Mouse (Mus musculus) heart, embryonic 10.5 days (tissue): ENCODE measurements around the gene Fzd7. TPM values are rescaled to one million over a fixed set of nuclear protein-coding genes. Genes with fewer than 3 reads are reported as not detected.
A peak's percentile ranks its signal among the peaks of the same experiment; 100 is the strongest.

Experiments used
- DNase-seq: peaks from one replicate; pipeline ENCODE4 v3.0.0-alpha.2; 2017; ENCODE audit warnings: low spot score
- H3K27ac ChIP-seq: fragments of 300-500 bp; sonication (generic); 2 replicates; pipeline ENCODE4 v1.5.1; 2016; ENCODE audit warnings: mild to moderate bottlenecking
- H3K27me3 ChIP-seq: fragments of 300-500 bp; sonication (generic); 2 replicates; pipeline ENCODE4 v1.6.1; 2016; ENCODE audit warnings: mild to moderate bottlenecking; ENCODE audit not compliant: poor library complexity, insufficient read depth, severe bottlenecking
- H3K36me3 ChIP-seq: fragments of 300-500 bp; sonication (generic); 2 replicates; pipeline ENCODE4 v1.6.1; 2016; ENCODE audit warnings: mild to moderate bottlenecking, moderate library complexity
- H3K4me1 ChIP-seq: fragments of 300-500 bp; sonication (generic); 2 replicates; pipeline ENCODE4 v1.6.1; 2016; ENCODE audit warnings: mild to moderate bottlenecking
- H3K4me3 ChIP-seq: fragments of 300-500 bp; sonication (generic); 2 replicates; pipeline ENCODE4 v1.5.1; 2016; ENCODE audit warnings: mild to moderate bottlenecking, moderate library complexity
- H3K9me3 ChIP-seq: fragments of 300-500 bp; sonication (generic); 2 replicates; pipeline ENCODE4 v1.6.1; 2016; ENCODE audit warnings: mild to moderate bottlenecking, moderate library complexity
- WGBS: fragments of 180-500 bp; shearing (Covaris S2); methylation state at CpG from one replicate; pipeline ENCODE4 v1.1.7; 2016; 5-methylcytosine and 5-hydroxymethylcytosine counted together
- polyA plus RNA-seq: library from polyadenylated mRNA; unstranded; fragments of >200 nt; fragmentation: Nextera tagmentation; extraction: Ambion mirVana; gene quantifications from 2 replicates; pipeline ENCODE4 v1.2.1, GENCODE M21; 2016

Fzd7 gene
- polyA plus RNA-seq, 1 experiment from 2014 or later: 13.0 TPM

- Histone ChIP-seq H3K4me3 (peak within 1 kb of the TSS; percentile 58), H3K36me3 (no peaks in the 10 kb centered on the region), H3K27ac (peak within 1 kb of the TSS; percentile 86), H3K27me3 (peaks cover 10% of the 10 kb centered on the region; the same call in 1 of the 2 replicates), H3K9me3 (no peaks in the 10 kb centered on the region), H3K4me1 (peaks cover 32% of the 10 kb centered on the region)
- 5% methylated on average over 25 of the region's 25 CpGs for WGBS
- DNase-seq: peak; percentile 78
Observed at GRCm38 (mm10) chr1:59516026-59516917, 34.0 kb downstream of the Fzd7 start, which contains the start of gene Gm973. Gene Gm973, plus strand, starts transcription at chr1:59516264.

- H3K27ac ChIP-seq: no peak overlapping the region
- no peak for DNase-seq
- peaks cover 35% of the 10 kb centered on the region for H3K4me1 ChIP-seq
- WGBS: 48% methylated on average over 11 of the region's 11 CpGs
- no peaks in the 10 kb centered on the region for H3K36me3 ChIP-seq
- H3K4me3 ChIP-seq: no peak overlapping the region
- H3K27me3 ChIP-seq: peaks cover 5% of the 10 kb centered on the region; the same call in 1 of the 2 replicates
- H3K9me3 ChIP-seq: no peaks in the 10 kb centered on the region
Observed at GRCm38 (mm10) chr1:59520226-59520837, 38.1 kb downstream of the Fzd7 start.

DNA sequence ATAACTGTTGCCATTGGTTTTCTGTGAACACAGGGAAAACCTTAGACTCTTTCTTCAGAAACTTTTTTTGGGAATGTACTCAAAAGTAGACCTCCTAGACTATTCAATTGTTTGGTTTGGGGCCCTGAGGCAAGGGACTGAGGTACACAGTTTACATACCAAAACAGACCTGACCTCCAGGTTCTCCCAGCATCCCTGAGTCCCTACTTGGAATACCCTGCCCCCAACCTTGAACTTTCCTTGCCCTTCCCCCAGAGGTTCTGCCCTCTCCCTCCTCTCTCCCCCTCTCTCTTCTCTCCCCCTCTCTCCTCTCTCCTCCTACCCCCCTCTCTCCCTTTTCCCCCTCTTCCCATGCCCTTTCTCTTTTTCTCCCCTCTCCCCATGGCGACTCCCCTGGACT, 40.2 kb downstream of the Fzd7 start:
- Histone ChIP-seq H3K27me3 (peaks cover 5% of the 10 kb centered on the region; the same call in 1 of the 2 replicates), H3K4me3 (no peak overlapping the region), H3K4me1 (peaks cover 19% of the 10 kb centered on the region), H3K27ac (no peak overlapping the region), H3K36me3 (no peaks in the 10 kb centered on the region), H3K9me3 (no peaks in the 10 kb centered on the region)
- no peak for DNase-seq
- 54% methylated on average over 1 of the region's 1 CpGs for WGBS

- no peaks in the 10 kb centered on the region for H3K9me3 ChIP-seq
- peaks cover 5% of the 10 kb centered on the region; the same call in 1 of the 2 replicates for H3K27me3 ChIP-seq
- 67% methylated on average over 5 of the region's 5 CpGs for WGBS
- H3K36me3 ChIP-seq: no peaks in the 10 kb centered on the region
- no peak for DNase-seq
- H3K4me1 ChIP-seq: peaks cover 19% of the 10 kb centered on the region
- H3K27ac ChIP-seq: no peak overlapping the region
- H3K4me3 ChIP-seq: no peak overlapping the region
Observed at GRCm38 (mm10) chr1:59523378-59523958, 41.2 kb downstream of the Fzd7 start.

- H3K4me3 ChIP-seq: no peak overlapping the region
- no peaks in the 10 kb centered on the region for H3K9me3 ChIP-seq
- 74% methylated on average over 2 of the region's 2 CpGs for WGBS
- peaks cover 5% of the 10 kb centered on the region; the same call in 1 of the 2 replicates for H3K27me3 ChIP-seq
- DNase-seq: no peak
- peaks cover 19% of the 10 kb centered on the region for H3K4me1 ChIP-seq
- no peaks in the 10 kb centered on the region for H3K36me3 ChIP-seq
- H3K27ac ChIP-seq: no peak overlapping the region
Observed at GRCm38 (mm10) chr1:59524071-59524470, 41.8 kb downstream of the Fzd7 start.

- no peak for DNase-seq
- Histone ChIP-seq H3K4me1 (peaks cover 15% of the 10 kb centered on the region), H3K4me3 (no peak overlapping the region), H3K9me3 (no peaks in the 10 kb centered on the region), H3K27ac (no peak overlapping the region), H3K27me3 (peaks cover 5% of the 10 kb centered on the region; the same call in 1 of the 2 replicates), H3K36me3 (no peaks in the 10 kb centered on the region)
- 63% methylated on average over 3 of the region's 3 CpGs for WGBS
Observed at GRCm38 (mm10) chr1:59524759-59525158, 42.5 kb downstream of the Fzd7 start.

DNA sequence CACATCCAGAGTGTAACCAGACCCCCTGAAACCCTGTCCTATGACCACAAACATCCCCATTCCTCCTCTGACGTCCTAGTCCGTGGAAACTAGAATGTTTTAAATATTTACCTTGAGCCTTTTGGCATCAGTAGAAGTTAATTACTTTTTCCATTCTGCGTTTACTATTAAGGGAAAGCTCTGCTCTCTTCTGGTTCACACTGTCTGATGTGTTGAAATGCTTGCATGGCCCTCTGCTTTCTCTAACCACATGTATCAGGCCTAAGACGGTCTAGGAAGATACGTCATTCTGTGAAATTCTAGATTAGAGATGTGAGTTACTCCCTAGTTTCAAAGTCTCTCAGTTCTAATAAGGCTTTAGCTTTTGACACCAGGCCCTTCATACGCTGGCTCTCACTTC, 45.0 kb downstream of the Fzd7 start:
- Histone ChIP-seq H3K27ac (no peak overlapping the region), H3K4me3 (no peak overlapping the region), H3K4me1 (peaks cover 3% of the 10 kb centered on the region; the same call in 1 of the 2 replicates), H3K36me3 (no peaks in the 10 kb centered on the region), H3K9me3 (no peaks in the 10 kb centered on the region), H3K27me3 (no peaks in the 10 kb centered on the region; the same call in 1 of the 2 replicates)
- WGBS: 79% methylated on average over 6 of the region's 6 CpGs
- DNase-seq: no peak

DNA sequence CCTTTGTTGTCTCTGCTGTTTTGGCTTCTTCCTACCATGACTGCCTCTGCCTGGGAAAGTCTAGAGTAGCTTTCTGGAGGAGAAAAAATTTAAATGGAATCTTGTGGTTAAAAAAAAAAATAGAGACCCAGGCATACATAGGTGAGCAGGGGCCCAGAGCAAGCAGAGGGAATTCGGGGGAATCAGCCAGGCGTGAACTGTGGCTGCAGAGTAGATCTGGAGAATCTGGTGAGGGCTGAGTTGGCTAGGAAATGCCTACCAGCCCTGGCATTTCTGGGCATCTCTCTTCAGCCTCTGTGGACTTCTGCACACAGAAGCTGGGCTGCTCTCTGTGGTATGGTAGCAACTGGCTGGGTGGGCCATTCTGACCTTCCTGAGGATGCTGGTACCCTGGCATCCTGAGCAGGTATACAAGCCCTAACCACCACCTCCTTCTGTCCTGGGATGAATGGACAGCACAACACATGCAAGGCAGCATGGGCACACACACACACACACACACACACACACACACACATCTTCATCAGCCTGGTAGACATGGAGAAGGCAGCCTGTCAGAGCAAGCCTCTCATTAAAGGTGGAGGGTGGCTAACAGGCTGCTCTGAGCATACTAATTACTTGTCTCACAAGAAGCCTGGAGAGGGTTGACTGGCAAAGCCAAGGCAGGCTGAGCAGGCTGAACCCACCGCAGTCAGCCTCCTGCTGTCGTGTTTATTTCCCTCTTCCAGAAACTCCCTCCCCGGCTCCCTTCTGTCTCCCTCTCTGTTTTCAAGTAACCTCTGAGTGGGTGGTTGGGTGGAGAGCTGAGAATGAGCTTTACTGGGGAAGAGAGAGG, 53.0 kb downstream of the Fzd7 start:
- no peak for DNase-seq
- Histone ChIP-seq H3K27me3 (0 out of 2 replicates have a peak, but pooled peaks cover 6% of the 10 kb centered on the region), H3K4me1 (no peaks in the 10 kb centered on the region), H3K4me3 (no peak overlapping the region), H3K27ac (no peak overlapping the region), H3K9me3 (no peaks in the 10 kb centered on the region), H3K36me3 (no peaks in the 10 kb centered on the region)
- WGBS: 24% methylated on average over 5 of the region's 5 CpGs

Other genes with a start within 250 kb of the Fzd7 start
- gene Als2, start 245.2 kb upstream of the Fzd7 start, polyA plus RNA-seq: 12.2 and 14.0 TPM in 2 replicates
- gene Cdk15, start 225.5 kb upstream of the Fzd7 start, polyA plus RNA-seq: 0.20 TPM in 1 of 2 replicates, not detected in the other
- gene Gm973, start 33.8 kb downstream of the Fzd7 start, polyA plus RNA-seq: 0.16 TPM in 1 of 2 replicates, not detected in the other
- gene Sumo1, start 188.4 kb downstream of the Fzd7 start, polyA plus RNA-seq: 285 and 415 TPM in 2 replicates
- 207 and 266 TPM in 2 replicates for gene Nop58, start 202.5 kb downstream of the Fzd7 start, polyA plus RNA-seq